Mouse (Mus musculus) embryo, embryonic 11 days (tissue): ENCODE data around the gene Taok3.

Source experiments
- DNase-seq: peaks from one replicate; pipeline ENCODE4 v3.0.0-alpha.2; 2015

Gene Taok3

GRCm38 (mm10) chr5:117147187-117148095, 27.5 kb downstream of the Taok3 start:
- no peak for DNase-seq

GRCm38 (mm10) chr5:117149054-117149942, 29.4 kb downstream of the Taok3 start:
- DNase-seq: no peak

- no peak for DNase-seq
These were observed 30.1 kb downstream of the Taok3 start for GRCm38 (mm10) chr5:117150068-117150467.

- DNase-seq: no peak
These were observed 33.0 kb downstream of the Taok3 start for GRCm38 (mm10) chr5:117152944-117153343.

- peak; percentile 69 for DNase-seq
These were observed 33.7 kb downstream of the Taok3 start for GRCm38 (mm10) chr5:117153527-117154091.

GRCm38 (mm10) chr5:117158335-117159018, 38.5 kb downstream of the Taok3 start:
- no peak for DNase-seq

GRCm38 (mm10) chr5:117159326-117159725, 39.4 kb downstream of the Taok3 start:
- no peak for DNase-seq

GRCm38 (mm10) chr5:117159805-117160291, 39.9 kb downstream of the Taok3 start:
- DNase-seq: no peak

GRCm38 (mm10) chr5:117160499-117160898, 40.6 kb downstream of the Taok3 start:
- DNase-seq: peak; percentile 41

- DNase-seq: no peak
These were observed 43.9 kb downstream of the Taok3 start for GRCm38 (mm10) chr5:117163790-117164189.

GRCm38 (mm10) chr5:117164516-117164915, 44.6 kb downstream of the Taok3 start:
- DNase-seq: no peak

GRCm38 (mm10) chr5:117164923-117165322, 45.0 kb downstream of the Taok3 start:
- no peak for DNase-seq

GRCm38 (mm10) chr5:117165946-117166345, 46.0 kb downstream of the Taok3 start:
- DNase-seq: no peak

GRCm38 (mm10) chr5:117166811-117167365, 47.0 kb downstream of the Taok3 start:
- no peak for DNase-seq

GRCm38 (mm10) chr5:117168351-117169100, 48.6 kb downstream of the Taok3 start:
- no peak for DNase-seq

- DNase-seq: no peak
These were observed 54.1 kb downstream of the Taok3 start for GRCm38 (mm10) chr5:117174057-117174456.

- DNase-seq: no peak
These were observed 56.0 kb downstream of the Taok3 start for GRCm38 (mm10) chr5:117175896-117176295.

GRCm38 (mm10) chr5:117178079-117178478, 58.1 kb downstream of the Taok3 start:
- no peak for DNase-seq

- DNase-seq: no peak
These were observed 58.6 kb downstream of the Taok3 start for GRCm38 (mm10) chr5:117178486-117178885.

- no peak for DNase-seq
These were observed 62.0 kb downstream of the Taok3 start for GRCm38 (mm10) chr5:117181921-117182320.

GRCm38 (mm10) chr5:117182411-117182810, 62.5 kb downstream of the Taok3 start:
- DNase-seq: no peak
